Mouse (Mus musculus) embryonic facial prominence, embryonic 14.5 days (tissue): ENCODE data around the gene Kbtbd7. TPM values are rescaled to one million over a fixed set of nuclear protein-coding genes. Genes with fewer than 3 reads are reported as not detected.
"Not testable (repeated sequence)": the region's sequence is repeated elsewhere in the genome, so short reads cannot be mapped to it uniquely, and the experiment has no call there.

ENCODE experiments used
- ATAC-seq: fragments of 200-750 bp; cut with Nextera tagmentation; 2 replicates; pipeline ENCODE4 v1.8.0; 2017; ENCODE audit warnings: low read depth, moderate number of reproducible peaks, moderate TSS enrichment
- DNase-seq: peaks from one replicate; pipeline ENCODE4 v3.0.0-alpha.2; 2015; ENCODE audit warnings: low spot score
- H3K27ac ChIP-seq: fragments of 300-500 bp; sonication (generic); replicated peaks from 2 replicates; pipeline ENCODE4 v1.5.1; 2014; ENCODE audit warnings: low read depth, mild to moderate bottlenecking, low read length, moderate library complexity
- H3K27me3 ChIP-seq: fragments of 300-500 bp; sonication (generic); replicated peaks from 2 replicates; pipeline ENCODE4 v1.6.1; 2014; ENCODE audit warnings: low read length; ENCODE audit not compliant: control insufficient read depth, insufficient read depth
- H3K36me3 ChIP-seq: fragments of 300-500 bp; sonication (generic); 2 replicates; pipeline ENCODE4 v1.6.1; 2014; ENCODE audit warnings: low read length, mixed read lengths; ENCODE audit not compliant: control insufficient read depth, insufficient read depth
- H3K4me1 ChIP-seq: fragments of 300-500 bp; sonication (generic); 2 replicates; pipeline ENCODE4 v1.6.1; 2014; ENCODE audit warnings: antibody characterized with exemption, low read length; ENCODE audit not compliant: control insufficient read depth, insufficient read depth
- H3K4me2 ChIP-seq: fragments of 300-500 bp; sonication (generic); 2 replicates; pipeline ENCODE4 v1.6.1; 2014; ENCODE audit warnings: low read depth, mild to moderate bottlenecking, low read length, moderate library complexity, mixed read lengths
- H3K4me3 ChIP-seq: fragments of 300-500 bp; sonication (generic); 2 replicates; pipeline ENCODE4 v1.5.1; 2014; ENCODE audit warnings: low read depth, mild to moderate bottlenecking, low read length
- H3K9ac ChIP-seq: fragments of 300-500 bp; sonication (generic); 2 replicates; pipeline ENCODE4 v1.6.1; 2014; ENCODE audit warnings: low read depth, mild to moderate bottlenecking, low read length, moderate library complexity, mixed read lengths
- H3K9me3 ChIP-seq: fragments of 300-500 bp; sonication (generic); 2 replicates; pipeline ENCODE4 v1.6.1; 2016; ENCODE audit warnings: low read length; ENCODE audit not compliant: control insufficient read depth
- WGBS: fragments of 180-500 bp; shearing (Covaris S2); extraction: QIAGEN DNeasy Blood & Tissue Kit; methylation state at CpG from one replicate; pipeline ENCODE4 v1.1.7; 2014; 5-methylcytosine and 5-hydroxymethylcytosine counted together
- polyA plus RNA-seq: library from polyadenylated mRNA; unstranded; fragments of >200 nt; fragmentation: Nextera tagmentation; extraction: Ambion mirVana; gene quantifications from 2 replicates; pipeline ENCODE4 v1.2.1, GENCODE M21; 2014

The Kbtbd7 gene
- polyA plus RNA-seq, 1 experiment from 2014 or later = 13.8 TPM

- no peak overlapping the region for H3K4me2 ChIP-seq
- no peak for ATAC-seq
- no peak for DNase-seq
- H3K27me3 ChIP-seq = no peaks in the 10 kb centered on the region
- 86% methylated on average over 2 of the region's 2 CpGs for WGBS
- H3K9me3 ChIP-seq = no peaks in the 10 kb centered on the region
- no peak overlapping the region for H3K4me3 ChIP-seq
- H3K27ac ChIP-seq = no peak overlapping the region
- no peak overlapping the region for H3K9ac ChIP-seq
- H3K4me1 ChIP-seq = no peaks in the 10 kb centered on the region
- H3K36me3 ChIP-seq = no peaks in the 10 kb centered on the region
These were observed 14.3 kb downstream of the Kbtbd7 start for GRCm38 (mm10) chr14:79440655-79441054.

GRCm38 (mm10) chr14:79441441-79441840, 15.1 kb downstream of the Kbtbd7 start:
- Histone ChIP-seq H3K9me3 (no peaks in the 10 kb centered on the region), H3K27me3 (no peaks in the 10 kb centered on the region), H3K4me1 (no peaks in the 10 kb centered on the region), H3K4me2 (no peak overlapping the region), H3K9ac (no peak overlapping the region), H3K27ac (no peak overlapping the region), H3K4me3 (no peak overlapping the region), H3K36me3 (no peaks in the 10 kb centered on the region)
- ATAC-seq = no peak
- WGBS = 84% methylated on average over 5 of the region's 5 CpGs
- DNase-seq = no peak

GRCm38 (mm10) chr14:79444601-79445000, 18.3 kb downstream of the Kbtbd7 start:
- H3K9me3 ChIP-seq = no peaks in the 10 kb centered on the region
- no peak overlapping the region for H3K4me2 ChIP-seq
- H3K9ac ChIP-seq = no peak overlapping the region
- H3K36me3 ChIP-seq = no peaks in the 10 kb centered on the region
- 88% methylated on average over 9 of the region's 9 CpGs for WGBS
- no peak overlapping the region for H3K27ac ChIP-seq
- ATAC-seq (no peak), DNase-seq (no peak)
- no peaks in the 10 kb centered on the region for H3K27me3 ChIP-seq
- H3K4me3 ChIP-seq = no peak overlapping the region
- H3K4me1 ChIP-seq = no peaks in the 10 kb centered on the region

- ATAC-seq (0 out of 2 replicates have a peak, but pooled peaks have one; percentile 33), DNase-seq (peak; percentile 18)
- H3K36me3 ChIP-seq = no peaks in the 10 kb centered on the region
- H3K9me3 ChIP-seq = no peaks in the 10 kb centered on the region
- 56% methylated on average over 16 of the region's 16 CpGs for WGBS
- H3K4me3 ChIP-seq = no peak overlapping the region
- H3K4me1 ChIP-seq = no peaks in the 10 kb centered on the region
- H3K27ac ChIP-seq = no peak overlapping the region
- H3K9ac ChIP-seq = no peak overlapping the region
- no peak overlapping the region for H3K4me2 ChIP-seq
- H3K27me3 ChIP-seq = no peaks in the 10 kb centered on the region
These were observed 18.8 kb downstream of the Kbtbd7 start for GRCm38 (mm10) chr14:79445055-79445620.

- not testable (repeated sequence) for H3K4me1 ChIP-seq, H3K36me3 ChIP-seq, H3K27me3 ChIP-seq
- DNase-seq = peak; percentile 98
- peak; percentile 95 for ATAC-seq
- peak within 1 kb of the TSS; percentile 69 for H3K4me2 ChIP-seq
- peak within 1 kb of the TSS; percentile 61; the same call in 1 of the 2 replicates for H3K27ac ChIP-seq
- peaks cover 18% of the 10 kb centered on the region; the same call in 1 of the 2 replicates for H3K9me3 ChIP-seq
- peak within 1 kb of the TSS; percentile 54 for H3K4me3 ChIP-seq
- H3K9ac ChIP-seq = peak within 1 kb of the TSS; percentile 61
- 20% methylated on average over 35 of the region's 89 CpGs for WGBS
These were observed 25.6 kb downstream of the Kbtbd7 start, which contains the start of gene Kbtbd6 for GRCm38 (mm10) chr14:79451681-79452590. Gene Kbtbd6 (plus strand): TSS chr14:79451835.

GRCm38 (mm10) chr14:79452591-79452934, 26.3 kb downstream of the Kbtbd7 start:
- H3K9ac ChIP-seq, H3K27me3 ChIP-seq, H3K36me3 ChIP-seq, H3K4me2 ChIP-seq, H3K27ac ChIP-seq, H3K4me3 ChIP-seq, DNase-seq, H3K4me1 ChIP-seq, ATAC-seq: not testable (repeated sequence)
- WGBS = 94% methylated on average over 5 of the region's 10 CpGs
- peaks cover 18% of the 10 kb centered on the region; the same call in 1 of the 2 replicates for H3K9me3 ChIP-seq

- 90% methylated on average over 1 of the region's 1 CpGs for WGBS
- H3K9me3 ChIP-seq = 0 out of 2 replicates have a peak, but pooled peaks cover 1% of the 10 kb centered on the region
- H3K4me3 ChIP-seq = no peak overlapping the region
- DNase-seq (no peak), ATAC-seq (no peak)
- H3K4me2 ChIP-seq = no peak overlapping the region
- H3K27ac ChIP-seq = no peak overlapping the region
- no peaks in the 10 kb centered on the region for H3K4me1 ChIP-seq
- no peaks in the 10 kb centered on the region for H3K27me3 ChIP-seq
- peaks cover 47% of the 10 kb centered on the region for H3K36me3 ChIP-seq
- H3K9ac ChIP-seq = no peak overlapping the region
These were observed 34.1 kb downstream of the Kbtbd7 start for GRCm38 (mm10) chr14:79460401-79460800.

- no peaks in the 10 kb centered on the region for H3K4me1 ChIP-seq
- no peak overlapping the region for H3K27ac ChIP-seq
- 95% methylated on average over 4 of the region's 4 CpGs for WGBS
- peaks cover 53% of the 10 kb centered on the region for H3K36me3 ChIP-seq
- H3K9me3 ChIP-seq = no peaks in the 10 kb centered on the region
- H3K4me2 ChIP-seq = no peak overlapping the region
- DNase-seq (no peak), ATAC-seq (no peak)
- H3K4me3 ChIP-seq = no peak overlapping the region
- H3K27me3 ChIP-seq = no peaks in the 10 kb centered on the region
- no peak overlapping the region for H3K9ac ChIP-seq
These were observed 34.7 kb downstream of the Kbtbd7 start for GRCm38 (mm10) chr14:79460988-79461387.
